Mouse (Mus musculus): ENCODE data around the gene Taar8a. TPM values are rescaled to one million over a fixed set of nuclear protein-coding genes. Genes with fewer than 3 reads are reported as not detected.
A peak's percentile ranks its signal among the peaks of the same experiment; 100 is the strongest.
"Not testable (repeated sequence)": the region's sequence is repeated elsewhere in the genome, so short reads cannot be mapped to it uniquely, and the experiment has no call there.

Taar8a gene
- polyA plus RNA-seq, 1 experiment from 2014 or later = not detected

DNA sequence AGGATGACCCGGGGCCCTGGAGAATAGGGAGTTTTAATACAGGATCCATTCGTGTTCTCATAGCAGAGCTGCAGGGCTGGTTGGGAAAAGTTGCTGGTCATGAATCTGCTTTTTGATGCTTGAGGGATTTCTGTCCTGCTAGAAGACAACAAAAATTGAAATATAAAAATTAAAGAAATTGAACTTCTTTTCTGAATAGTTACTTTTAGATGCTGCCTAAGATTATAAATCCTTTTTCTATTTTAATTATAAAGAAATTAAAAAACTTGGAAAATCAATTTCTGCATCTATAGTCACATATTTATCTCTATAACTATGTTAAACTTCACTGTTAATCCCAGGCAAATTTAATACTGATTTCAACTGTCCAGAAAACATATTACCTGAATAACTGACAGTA, 15.9 kb downstream of the Taar8a start, which contains the start of gene Taar8b:
TSS of gene Taar8b (minus strand) at position 101 of the 400 bp plus-strand sequence.
- DNase-seq (ENCODE audit: extremely low spot score, low spot score) = no peak
- 81% methylated on average over 2 of the region's 2 CpGs for WGBS
- H3K27me3 ChIP-seq (ENCODE audit: poor library complexity, severe bottlenecking) = no peaks in the 10 kb centered on the region

DNA sequence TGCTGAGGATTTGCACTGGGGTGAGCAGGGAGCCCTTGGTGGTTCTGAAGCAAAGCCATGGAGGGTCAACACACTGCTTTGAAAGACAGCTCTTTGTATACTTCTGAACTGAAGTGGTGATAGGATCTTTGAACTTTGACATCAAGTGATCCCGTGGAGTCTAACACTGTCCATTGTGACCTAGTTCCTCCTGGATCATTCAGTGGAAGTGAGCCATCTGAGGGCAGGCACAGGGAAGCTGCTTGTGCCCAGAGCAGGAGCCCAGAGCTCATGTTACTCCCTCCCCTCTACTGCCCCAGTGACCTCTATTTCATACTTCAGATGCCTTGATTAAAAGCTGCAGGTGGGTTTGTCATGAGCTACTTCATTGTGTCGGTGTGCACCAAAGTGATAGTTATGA, 20.7 kb downstream of the Taar8a start:
- H3K4me3 ChIP-seq; H3K9me3 ChIP-seq; H3K36me3 ChIP-seq (replicated peaks); H3K27me3 ChIP-seq (ENCODE audit: poor library complexity, severe bottlenecking); H3K4me1 ChIP-seq; H3K27ac ChIP-seq; DNase-seq (ENCODE audit: extremely low spot score, low spot score): not testable (repeated sequence)
- 54% methylated on average over 2 of the region's 2 CpGs for WGBS

More for the DNA sequence above, 15.9 kb downstream of the Taar8a start, which contains the start of gene Taar8b:
- Histone ChIP-seq H3K9me3 (no peaks in the 10 kb centered on the region), H3K4me1 (no peaks in the 10 kb centered on the region), H3K27ac (no peak within 1 kb of the TSS), H3K4me3 (no peak within 1 kb of the TSS), H3K36me3 (replicated peaks) (no peaks in the 10 kb centered on the region)

DNA sequence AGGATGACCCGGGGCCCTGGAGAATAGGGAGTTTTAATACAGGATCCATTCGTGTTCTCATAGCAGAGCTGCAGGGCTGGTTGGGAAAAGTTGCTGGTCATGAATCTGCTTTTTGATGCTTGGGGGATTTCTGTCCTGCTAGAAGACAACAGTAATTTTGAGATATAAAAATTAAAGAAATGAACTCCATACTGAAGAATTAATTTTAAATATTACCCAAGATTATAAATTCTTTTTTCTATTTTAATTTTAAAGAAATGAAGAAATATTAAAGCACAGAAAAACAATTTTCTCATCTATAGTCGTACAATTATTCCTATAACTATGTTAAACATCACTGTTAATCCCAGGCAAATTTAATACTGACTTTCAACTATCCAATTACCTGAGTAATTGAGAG, 25.5 kb downstream of the Taar8a start, which contains the start of gene Taar8c:
TSS of gene Taar8c (minus strand) at position 101 of the 400 bp plus-strand sequence.
- not testable (repeated sequence) for DNase-seq (ENCODE audit: extremely low spot score, low spot score); H3K4me3 ChIP-seq; H3K27ac ChIP-seq; H3K27me3 ChIP-seq (ENCODE audit: poor library complexity, severe bottlenecking); H3K4me1 ChIP-seq; H3K9me3 ChIP-seq; H3K36me3 ChIP-seq (replicated peaks)
- whole genome bisulfite sequencing = 84% methylated on average over 1 of the region's 3 CpGs

DNA sequence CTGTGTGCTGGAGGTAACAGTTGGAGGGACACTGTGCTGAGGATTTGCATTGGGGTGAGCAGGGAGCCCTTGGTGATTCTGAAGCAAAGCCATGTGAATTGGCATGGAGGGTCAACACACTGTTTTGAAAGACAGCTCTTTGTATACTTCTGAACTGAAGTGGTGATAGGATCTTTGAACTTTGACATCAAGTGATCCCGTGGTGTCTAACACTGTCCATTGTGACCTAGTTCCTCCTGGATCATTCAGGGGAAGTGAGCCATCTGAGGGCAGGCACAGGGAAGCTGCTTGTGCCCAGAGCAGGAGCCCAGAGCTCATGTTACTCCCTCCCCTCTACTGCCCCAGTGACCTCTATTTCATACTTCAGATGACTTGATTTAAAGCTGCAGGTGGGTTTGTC, 27.0 kb downstream of the Taar8a start:
- 42% methylated on average over 1 of the region's 1 CpGs for WGBS
- H3K36me3 ChIP-seq (replicated peaks); H3K9me3 ChIP-seq; H3K4me3 ChIP-seq; DNase-seq (ENCODE audit: extremely low spot score, low spot score); H3K27ac ChIP-seq; H3K27me3 ChIP-seq (ENCODE audit: poor library complexity, severe bottlenecking): not testable (repeated sequence)
- peaks cover 16% of the 10 kb centered on the region for H3K4me1 ChIP-seq

DNA sequence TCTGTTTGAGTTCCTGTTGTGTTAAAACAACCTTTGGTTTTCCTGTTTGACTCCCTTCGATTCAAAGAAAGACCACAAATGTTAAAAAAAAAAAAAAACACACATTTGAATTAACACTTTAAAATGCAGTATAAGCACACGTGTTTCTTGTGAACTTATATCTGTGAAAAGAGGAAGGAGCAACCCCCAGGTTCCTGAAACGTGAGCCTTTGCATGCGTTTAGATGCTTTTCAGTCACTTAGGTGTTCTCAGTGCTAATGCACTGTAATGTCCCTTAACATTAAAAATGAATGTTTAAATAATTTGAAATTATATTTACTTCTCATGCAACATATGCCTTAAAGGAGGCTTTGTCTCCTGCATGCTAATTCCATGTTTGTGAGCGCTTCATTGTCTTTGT, 31.4 kb downstream of the Taar8a start:
- Histone ChIP-seq H3K9me3 (no peaks in the 10 kb centered on the region), H3K4me1 (peaks cover 27% of the 10 kb centered on the region), H3K36me3 (replicated peaks) (no peaks in the 10 kb centered on the region), H3K27me3 (ENCODE audit: poor library complexity, severe bottlenecking) (no peaks in the 10 kb centered on the region), H3K4me3 (no peak overlapping the region), H3K27ac (no peak overlapping the region)
- DNase-seq (ENCODE audit: extremely low spot score, low spot score) = no peak
- WGBS = 62% methylated on average over 5 of the region's 5 CpGs

DNA sequence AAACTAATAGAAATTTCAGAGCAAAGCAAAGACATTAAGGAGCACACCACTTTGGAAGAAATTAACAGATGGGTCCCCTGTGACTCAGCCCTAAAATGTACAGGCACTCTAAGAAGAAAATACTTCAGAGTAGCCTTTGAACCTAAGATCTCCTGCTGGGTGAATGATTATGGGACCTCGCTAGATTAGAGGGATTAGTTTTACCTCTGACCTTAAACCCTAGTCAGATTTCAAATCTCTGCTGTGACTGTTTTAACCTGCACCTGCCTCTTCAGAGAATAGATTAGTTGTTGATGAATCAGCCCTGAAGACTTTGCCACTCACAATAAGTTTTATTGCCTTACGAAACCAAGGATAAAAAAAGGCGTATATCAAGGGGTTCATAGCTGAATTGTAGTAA, 31.9 kb downstream of the Taar8a start:
- Histone ChIP-seq H3K4me1 (peaks cover 27% of the 10 kb centered on the region), H3K36me3 (replicated peaks) (no peaks in the 10 kb centered on the region), H3K9me3 (no peaks in the 10 kb centered on the region), H3K4me3 (no peak overlapping the region), H3K27me3 (ENCODE audit: poor library complexity, severe bottlenecking) (no peaks in the 10 kb centered on the region), H3K27ac (no peak overlapping the region)
- DNase-seq (ENCODE audit: extremely low spot score, low spot score) = no peak
- 37% methylated on average over 3 of the region's 3 CpGs for WGBS

DNA sequence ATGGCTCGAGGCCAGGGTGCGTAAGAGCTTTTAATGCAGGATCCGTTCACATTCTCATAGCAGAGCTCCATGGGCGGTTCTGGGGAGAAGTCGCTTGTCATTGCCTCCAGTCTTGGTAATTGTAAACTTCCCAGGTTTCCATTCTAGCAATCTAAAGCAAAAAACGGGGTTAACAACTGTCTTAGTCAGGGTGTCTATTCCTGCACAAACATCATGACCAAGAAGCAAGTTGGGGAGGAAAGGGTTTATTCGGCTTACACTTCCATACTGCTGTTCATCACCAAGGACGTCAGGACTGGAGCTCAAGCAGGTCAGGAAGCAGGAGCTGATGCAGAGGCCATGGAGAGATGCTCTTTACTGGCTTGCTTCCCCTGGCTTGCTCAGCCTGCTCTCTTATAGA, 33.1 kb downstream of the Taar8a start, which contains the start of gene Taar9:
TSS of gene Taar9 (minus strand) at position 101 of the 400 bp plus-strand sequence.
- DNase-seq (ENCODE audit: extremely low spot score, low spot score); H3K27me3 ChIP-seq (ENCODE audit: poor library complexity, severe bottlenecking); H3K27ac ChIP-seq; H3K9me3 ChIP-seq; H3K4me3 ChIP-seq; H3K36me3 ChIP-seq (replicated peaks): not testable (repeated sequence)
- H3K4me1 ChIP-seq = peaks cover 27% of the 10 kb centered on the region
- WGBS = 86% methylated on average over 8 of the region's 8 CpGs

DNA sequence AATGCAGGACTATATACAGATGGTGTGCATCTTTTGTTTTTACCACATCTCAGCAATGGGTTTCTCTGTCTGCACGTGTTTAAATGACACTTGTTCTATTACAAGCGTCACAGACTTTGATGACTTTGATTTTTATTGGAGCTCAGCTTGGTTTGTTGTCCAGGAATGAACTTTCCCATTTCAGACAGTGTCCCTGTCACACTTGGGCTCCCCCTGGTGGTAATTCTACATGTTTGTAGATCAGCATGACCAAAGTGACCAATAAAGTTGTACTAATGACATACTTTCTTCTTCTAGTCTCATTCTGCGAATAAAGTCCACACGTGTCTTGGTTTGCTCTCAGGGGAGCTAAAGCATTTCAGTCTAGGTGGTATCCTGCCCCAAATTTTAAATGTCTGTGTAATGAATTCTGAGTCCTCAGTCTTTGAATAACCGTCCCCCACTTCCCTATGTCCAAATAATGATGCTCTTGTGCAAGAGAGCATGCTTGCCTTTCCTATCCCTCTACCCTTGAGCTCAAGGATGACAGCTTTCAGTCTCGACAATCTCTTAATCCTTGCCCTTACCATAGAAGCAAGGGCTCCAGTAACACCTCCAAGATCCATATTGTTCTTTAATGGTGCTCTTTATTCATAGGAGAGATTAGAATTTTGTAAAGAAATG, 34.9 kb downstream of the Taar8a start:
- H3K36me3 ChIP-seq (replicated peaks) = no peaks in the 10 kb centered on the region
- no peak overlapping the region for H3K27ac ChIP-seq
- no peak overlapping the region for H3K4me3 ChIP-seq
- H3K9me3 ChIP-seq = peaks cover 7% of the 10 kb centered on the region
- 61% methylated on average over 6 of the region's 6 CpGs for WGBS
- peak; percentile 39 for DNase-seq (ENCODE audit: extremely low spot score, low spot score)
- H3K4me1 ChIP-seq = peaks cover 27% of the 10 kb centered on the region
- no peaks in the 10 kb centered on the region for H3K27me3 ChIP-seq (ENCODE audit: poor library complexity, severe bottlenecking)

Other genes starting within 250 kb of the Taar8a start
- not detected in 2 replicates for gene Vnn3, start 225.0 kb upstream of the Taar8a start, polyA plus RNA-seq (2016; fragmentation: Nextera tagmentation; extraction: Ambion mirVana)
- 1.2 and 1.9 TPM in 2 replicates for gene Vnn1, start 181.8 kb upstream of the Taar8a start, polyA plus RNA-seq (2016; fragmentation: Nextera tagmentation; extraction: Ambion mirVana)
- gene Taar1, start 156.1 kb upstream of the Taar8a start, polyA plus RNA-seq (2016; fragmentation: Nextera tagmentation; extraction: Ambion mirVana) = not detected in 2 replicates
- not detected in 2 replicates for gene Taar2, start 137.9 kb upstream of the Taar8a start, polyA plus RNA-seq (2016; fragmentation: Nextera tagmentation; extraction: Ambion mirVana)
- gene Taar3, start 126.9 kb upstream of the Taar8a start, polyA plus RNA-seq (2016; fragmentation: Nextera tagmentation; extraction: Ambion mirVana) = not detected in 2 replicates
- not detected in 2 replicates for gene Taar4, start 116.0 kb upstream of the Taar8a start, polyA plus RNA-seq (2016; fragmentation: Nextera tagmentation; extraction: Ambion mirVana)
- gene Taar5, start 105.8 kb upstream of the Taar8a start, polyA plus RNA-seq (2016; fragmentation: Nextera tagmentation; extraction: Ambion mirVana) = not detected in 2 replicates
- not detected in 2 replicates for gene Taar6, start 90.9 kb upstream of the Taar8a start, polyA plus RNA-seq (2016; fragmentation: Nextera tagmentation; extraction: Ambion mirVana)
- gene Taar7a, start 83.0 kb upstream of the Taar8a start, polyA plus RNA-seq (2016; fragmentation: Nextera tagmentation; extraction: Ambion mirVana) = not detected in 2 replicates
- gene Taar7b, start 76.6 kb upstream of the Taar8a start, polyA plus RNA-seq (2016; fragmentation: Nextera tagmentation; extraction: Ambion mirVana) = not detected in 2 replicates
- not detected in 2 replicates for gene Taar7d, start 49.3 kb upstream of the Taar8a start, polyA plus RNA-seq (2016; fragmentation: Nextera tagmentation; extraction: Ambion mirVana)
- not detected in 2 replicates for gene Taar7e, start 38.9 kb upstream of the Taar8a start, polyA plus RNA-seq (2016; fragmentation: Nextera tagmentation; extraction: Ambion mirVana)
- gene Taar7f, start 27.0 kb upstream of the Taar8a start, polyA plus RNA-seq (2016; fragmentation: Nextera tagmentation; extraction: Ambion mirVana) = not detected in 2 replicates
- gene Taar8b, start 15.8 kb downstream of the Taar8a start, polyA plus RNA-seq (2016; fragmentation: Nextera tagmentation; extraction: Ambion mirVana) = not detected in 2 replicates
- not detected in 2 replicates for gene Taar8c, start 25.4 kb downstream of the Taar8a start, polyA plus RNA-seq (2016; fragmentation: Nextera tagmentation; extraction: Ambion mirVana)
- gene Taar9, start 33.0 kb downstream of the Taar8a start, polyA plus RNA-seq (2016; fragmentation: Nextera tagmentation; extraction: Ambion mirVana) = 0.19 TPM in 1 of 2 replicates, not detected in the other
- gene Stx7, start 72.8 kb downstream of the Taar8a start, polyA plus RNA-seq (2016; fragmentation: Nextera tagmentation; extraction: Ambion mirVana) = 42.3 and 42.5 TPM in 2 replicates
- 3.9 and 5.1 TPM in 2 replicates for gene Moxd1, start 147.0 kb downstream of the Taar8a start, polyA plus RNA-seq (2016; fragmentation: Nextera tagmentation; extraction: Ambion mirVana)